Mouse (Mus musculus) right cerebral cortex, adult 2 months (tissue): ENCODE measurements at regions not wholly inside any gene's neighbourhood (a gene's known extent, or its start where the extent isn't known, plus 50 kb on each side); places are given as distances from the start of the nearest gene placed in this dataset.
"Not testable (repeated sequence)": the region's sequence is repeated elsewhere in the genome, so short reads cannot be mapped to it uniquely, and the experiment has no call there.

Experiments used
- DNase-seq, 2 experiments: peaks; one replicate each; pipeline ENCODE4 v3.0.0; 2021 to 2022; ENCODE audit warnings: low spot score in 2 of 2

GRCm38 (mm10) chr11:114484668-114484953 lies 183.7 kb upstream of the Rpl38 start:
- no peak for DNase-seq

DNA sequence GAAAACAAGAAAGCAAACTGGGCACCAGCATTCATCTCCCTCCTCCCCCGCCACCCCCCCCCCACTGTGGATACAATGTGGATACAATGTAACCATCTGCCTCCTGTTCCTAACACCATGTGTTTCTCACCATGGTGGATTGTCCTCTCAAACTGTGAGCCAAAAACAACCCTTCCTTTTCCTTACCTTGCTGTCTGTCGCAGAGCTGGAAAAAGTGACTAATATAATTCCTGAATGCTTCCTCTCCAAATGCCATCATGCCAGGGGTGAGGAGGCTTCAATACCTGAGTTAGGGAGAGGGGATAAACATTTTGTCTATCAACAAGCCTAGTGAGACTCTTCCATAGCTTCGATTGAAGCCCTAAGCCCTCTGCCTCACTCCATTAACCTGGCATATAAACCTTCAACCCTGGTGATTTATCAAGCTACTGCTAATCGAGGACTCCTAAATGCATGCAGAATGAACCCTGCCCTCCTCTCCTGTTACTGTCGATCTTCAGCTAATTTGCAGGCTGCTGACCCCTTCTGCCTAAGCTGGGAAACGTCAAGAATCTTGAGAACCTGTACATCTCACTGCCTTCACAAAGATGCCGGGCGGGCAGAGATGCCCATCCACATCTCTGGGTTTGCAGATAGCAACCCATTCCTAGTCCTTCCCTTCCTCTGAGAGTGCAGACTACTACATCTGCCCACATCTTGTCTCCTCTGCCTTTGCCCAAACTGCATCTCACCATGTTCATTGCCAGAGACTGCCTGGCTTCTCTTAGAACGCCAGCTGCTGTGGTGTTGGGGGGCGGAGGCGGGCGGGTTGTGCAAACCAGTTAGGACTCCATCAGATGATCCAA lies 184.3 kb upstream of the Rpl38 start:
- DNase-seq, result peak; percentile 29 to 39

DNA sequence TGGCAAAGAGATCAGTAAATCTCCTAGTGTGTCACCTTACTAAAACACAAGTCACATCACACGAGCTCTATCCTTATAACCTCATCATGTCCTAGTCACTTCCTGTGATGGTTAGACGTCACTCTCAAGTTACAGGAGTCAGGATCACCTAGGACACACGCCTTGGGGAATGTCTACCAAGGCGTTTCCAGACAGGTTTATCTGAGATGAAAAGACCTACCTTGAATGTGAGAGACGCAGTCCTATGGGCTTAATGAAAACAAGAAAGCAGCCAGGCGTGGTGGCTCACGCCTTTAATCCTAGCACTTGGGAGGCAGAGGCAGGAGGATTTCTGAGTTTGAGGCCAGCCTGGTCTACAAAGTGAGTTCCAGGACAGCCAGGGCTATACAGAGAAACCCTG lies 185.0 kb upstream of the Rpl38 start:
- DNase-seq, result not testable (repeated sequence)

- no peak for DNase-seq
These were observed 186.3 kb upstream of the Rpl38 start for GRCm38 (mm10) chr11:114482070-114482469.

- DNase-seq, result no peak
These were observed 187.3 kb upstream of the Rpl38 start for GRCm38 (mm10) chr11:114481037-114481436.

DNA sequence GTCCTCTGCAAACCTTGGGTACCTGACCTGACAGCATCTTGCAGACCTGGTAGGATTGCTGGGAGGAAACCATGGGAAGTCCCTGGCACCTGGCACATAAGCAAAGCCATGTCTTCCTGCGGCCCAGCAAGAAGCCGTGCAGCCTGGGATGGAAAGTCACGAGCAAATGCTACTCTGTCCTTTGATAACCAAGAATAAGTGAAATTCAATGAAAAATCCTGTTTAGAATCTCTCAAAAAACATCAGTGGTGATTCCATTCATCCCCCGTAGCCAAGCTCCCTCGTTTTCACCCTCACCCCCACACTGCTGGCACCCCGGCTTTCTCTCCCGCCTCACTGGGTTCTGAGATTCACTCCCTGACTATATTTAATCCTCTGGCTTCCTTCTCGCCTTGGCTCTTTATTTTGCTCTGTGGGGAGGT lies 188.2 kb upstream of the Rpl38 start:
- DNase-seq, result peak; percentile 46 to 63

GRCm38 (mm10) chr11:114478736-114479135 lies 189.6 kb upstream of the Rpl38 start:
- DNase-seq, result no peak

GRCm38 (mm10) chr11:114477365-114477764 lies 191.0 kb upstream of the Rpl38 start:
- no peak for DNase-seq

DNA sequence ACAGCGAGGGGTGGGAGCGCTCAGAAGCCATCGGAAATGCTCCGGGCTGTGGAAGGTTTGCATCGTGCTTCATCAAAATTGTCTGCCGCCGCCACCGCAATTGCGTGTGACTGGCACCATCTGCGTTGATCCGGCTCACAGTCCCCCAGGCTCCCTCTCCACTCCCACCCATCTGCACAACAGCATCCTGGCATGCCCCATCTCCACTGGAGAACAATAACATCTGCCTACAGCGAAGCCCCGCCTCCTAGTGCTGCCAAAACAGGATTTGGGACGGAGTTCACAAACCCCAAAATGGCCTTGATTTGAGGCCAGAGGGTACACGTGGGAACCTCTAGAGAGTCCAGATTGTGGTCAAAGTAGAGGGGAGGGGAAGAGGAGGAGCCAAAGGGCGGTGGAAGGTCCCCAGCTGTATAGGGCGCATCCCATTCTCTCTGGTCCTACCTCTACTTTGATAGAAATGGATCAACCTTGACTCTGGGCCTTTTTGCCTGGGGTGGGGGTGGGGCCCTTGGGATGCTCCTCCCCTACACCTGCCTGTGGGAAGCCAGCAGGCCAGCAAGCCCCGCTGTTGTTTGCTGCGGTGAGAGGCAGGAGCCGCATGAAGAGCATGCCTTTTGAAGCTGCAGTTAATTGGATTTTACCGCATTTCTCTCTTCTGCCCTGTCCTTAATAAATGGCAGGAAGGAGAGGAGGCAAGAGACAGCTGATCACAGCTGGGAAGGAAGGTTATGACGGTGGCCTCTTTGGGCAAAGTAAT lies 195.6 kb upstream of the Rpl38 start:
- DNase-seq, result peak; percentile 20 to 28

DNA sequence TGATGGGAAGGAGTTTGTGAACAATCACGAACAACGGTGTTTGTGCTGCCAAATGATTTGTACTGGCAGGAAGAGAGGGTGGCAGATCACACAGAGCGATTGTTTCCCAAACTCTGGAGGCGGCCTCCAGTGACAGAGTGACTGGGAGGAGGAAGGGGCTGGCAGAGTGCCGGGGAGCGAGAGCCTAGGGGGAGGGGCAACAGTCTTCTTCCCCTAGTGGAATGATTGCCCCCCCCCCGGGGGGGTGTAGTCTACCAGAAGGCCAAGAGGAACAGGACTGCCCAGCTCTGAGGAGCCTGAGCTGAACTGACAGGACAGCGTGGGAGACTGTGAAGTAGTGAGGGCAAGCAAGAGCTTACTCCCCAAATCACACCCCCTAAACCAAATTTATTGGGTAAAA lies 199.9 kb upstream of the Rpl38 start:
- peak; percentile 60 to 67 for DNase-seq

DNA sequence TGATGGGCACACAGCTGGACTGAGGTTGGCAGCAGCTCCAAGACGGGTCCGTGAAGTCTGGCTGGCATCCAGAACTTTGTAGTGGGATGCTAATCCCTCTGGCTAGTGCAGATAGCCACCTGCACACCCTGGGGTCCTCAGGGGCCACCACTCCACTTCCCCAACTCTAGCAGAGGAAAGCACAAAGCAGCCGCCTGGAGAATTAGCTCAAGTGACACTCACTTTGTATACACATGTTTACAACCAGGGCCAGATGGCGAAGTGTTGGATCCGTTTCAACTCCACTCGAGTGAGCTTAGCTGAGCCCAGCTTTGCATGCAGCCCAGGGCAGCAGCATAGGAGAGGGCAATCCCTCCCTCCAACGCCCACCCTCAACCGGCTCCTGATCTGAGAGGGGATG lies 200.5 kb upstream of the Rpl38 start:
- DNase-seq, result peak; percentile 65

DNA sequence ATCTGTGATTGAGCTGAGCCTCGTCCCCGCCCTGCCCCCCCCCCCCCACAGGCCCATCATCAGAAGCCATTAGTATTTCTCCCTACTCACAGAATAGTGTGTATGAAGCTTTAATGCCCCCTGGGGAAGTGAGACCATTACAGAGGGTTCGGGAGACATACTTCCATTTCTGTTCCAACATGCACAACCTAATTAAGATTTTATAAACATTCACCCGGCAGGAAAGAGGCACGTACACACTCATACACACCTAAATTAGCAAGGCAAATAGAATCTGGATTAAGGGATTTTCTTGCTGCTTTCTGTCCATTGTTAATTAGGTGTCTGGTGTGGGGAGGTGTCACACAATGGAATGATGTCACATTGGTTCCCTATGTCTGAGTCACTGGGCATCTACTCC lies 202.8 kb upstream of the Rpl38 start:
- DNase-seq, result no peak

DNA sequence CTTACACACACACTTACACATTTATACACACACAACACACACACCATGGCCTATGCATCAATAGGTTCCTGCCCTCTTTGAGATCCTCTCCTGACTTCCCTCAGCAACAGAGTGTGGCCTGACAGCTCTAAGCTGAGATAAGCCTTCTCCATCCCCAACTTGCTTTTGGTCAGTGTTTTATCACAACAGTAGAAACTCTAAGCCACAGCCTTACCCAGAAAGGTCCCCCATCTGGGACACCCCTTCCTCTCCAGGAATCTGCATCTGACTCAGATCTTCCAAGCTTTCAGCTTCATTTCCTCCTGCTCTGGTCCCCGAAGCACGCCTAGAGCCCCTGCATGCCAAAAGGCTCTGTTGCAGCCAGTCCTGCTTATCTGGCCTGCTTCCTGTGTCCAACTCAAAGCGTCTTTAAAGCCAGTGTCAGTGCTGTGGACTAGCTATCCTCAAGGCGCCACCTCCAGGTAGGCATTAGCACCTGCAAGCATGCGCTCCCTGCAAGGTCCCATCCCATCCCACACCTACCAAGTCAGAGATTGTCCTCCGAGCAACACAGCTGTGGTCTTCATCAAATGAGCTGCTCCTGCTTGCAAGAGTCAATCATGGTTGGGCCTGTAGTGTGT lies 205.5 kb upstream of the Rpl38 start:
- no peak for DNase-seq

DNA sequence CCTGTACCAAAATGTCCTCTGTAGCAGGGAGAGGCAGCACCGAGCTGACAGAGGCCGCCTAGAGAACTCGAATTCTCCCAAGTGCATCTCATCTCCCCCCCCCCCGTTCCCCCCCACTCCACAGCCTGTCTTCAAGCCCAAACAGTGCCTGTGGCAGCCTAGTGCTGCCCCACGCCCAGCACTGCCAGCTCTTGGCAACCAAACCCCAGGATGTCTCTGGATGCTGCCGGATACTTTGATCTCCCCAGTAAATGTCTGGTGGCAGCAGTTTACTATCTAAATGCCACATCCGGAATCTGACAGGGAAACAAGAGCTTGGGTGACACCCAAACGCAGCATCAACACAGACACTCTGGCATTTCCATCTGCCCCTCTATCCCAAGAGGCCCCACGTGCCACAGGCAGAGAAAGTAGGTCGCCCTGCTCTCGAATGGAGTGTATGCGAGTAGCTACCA lies 213.4 kb upstream of the Rpl38 start:
- no peak for DNase-seq

GRCm38 (mm10) chr11:114448776-114449401 lies 219.4 kb upstream of the Rpl38 start:
- peak; percentile 59 to 69 for DNase-seq

DNA sequence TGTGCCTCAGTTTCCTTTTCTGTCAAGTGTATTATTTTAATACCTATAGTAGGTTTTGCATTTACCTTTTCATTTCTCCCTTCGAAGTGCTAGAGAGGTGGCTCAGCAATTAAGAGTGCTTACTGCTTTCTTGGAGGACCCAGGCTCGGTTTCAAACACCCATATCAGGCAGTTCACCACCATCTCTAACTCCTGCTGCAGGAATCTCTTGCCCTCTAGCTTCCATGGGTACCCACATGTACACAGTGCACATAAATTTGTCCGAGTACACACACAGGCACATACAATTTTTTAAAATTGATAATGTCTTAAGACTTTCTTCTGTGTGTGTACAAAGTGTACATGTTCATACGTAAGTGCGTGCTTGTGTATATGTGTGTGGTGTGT lies 220.9 kb upstream of the Rpl38 start:
- DNase-seq, result no peak

DNA sequence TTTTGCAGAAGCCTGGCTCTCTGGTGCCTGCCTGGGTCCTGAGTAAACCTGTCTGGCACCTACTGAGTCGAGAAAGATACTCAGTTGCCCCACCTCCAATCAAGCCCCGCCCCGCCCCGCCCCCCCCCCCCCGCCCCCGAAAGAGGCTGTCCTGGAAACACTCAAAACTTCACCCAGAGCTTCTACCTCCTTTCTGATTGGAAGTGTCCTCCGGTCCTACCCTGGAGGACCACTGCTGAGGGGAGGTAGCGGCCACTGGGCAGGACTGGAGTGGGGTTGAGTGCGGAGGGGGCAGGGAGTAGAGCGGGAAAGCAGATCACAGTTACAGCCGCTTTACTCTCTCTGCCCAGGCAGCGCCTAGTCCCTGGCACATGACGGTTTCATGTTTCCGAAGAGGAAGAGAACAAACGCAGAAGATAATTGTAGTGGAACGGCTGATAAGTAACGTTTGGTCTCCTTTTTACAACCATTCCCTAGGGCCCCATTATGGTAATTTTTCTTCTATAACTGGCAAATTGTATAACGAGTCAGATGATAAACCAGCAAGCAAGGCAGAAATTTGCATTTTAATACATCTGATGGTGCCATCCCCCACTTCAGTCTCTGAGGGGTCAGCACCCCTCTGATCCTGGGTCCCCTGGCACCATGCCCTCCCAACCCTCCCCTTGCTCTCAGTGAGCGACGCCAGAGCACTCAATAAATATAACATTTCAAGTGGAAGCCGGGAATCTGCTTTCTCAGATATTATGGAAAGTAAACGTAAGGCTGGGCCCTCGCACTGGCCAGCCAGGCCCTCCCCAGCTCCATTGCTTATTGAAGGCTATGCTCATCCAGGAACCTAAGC lies 221.5 kb upstream of the Rpl38 start:
- DNase-seq, result no peak

DNA sequence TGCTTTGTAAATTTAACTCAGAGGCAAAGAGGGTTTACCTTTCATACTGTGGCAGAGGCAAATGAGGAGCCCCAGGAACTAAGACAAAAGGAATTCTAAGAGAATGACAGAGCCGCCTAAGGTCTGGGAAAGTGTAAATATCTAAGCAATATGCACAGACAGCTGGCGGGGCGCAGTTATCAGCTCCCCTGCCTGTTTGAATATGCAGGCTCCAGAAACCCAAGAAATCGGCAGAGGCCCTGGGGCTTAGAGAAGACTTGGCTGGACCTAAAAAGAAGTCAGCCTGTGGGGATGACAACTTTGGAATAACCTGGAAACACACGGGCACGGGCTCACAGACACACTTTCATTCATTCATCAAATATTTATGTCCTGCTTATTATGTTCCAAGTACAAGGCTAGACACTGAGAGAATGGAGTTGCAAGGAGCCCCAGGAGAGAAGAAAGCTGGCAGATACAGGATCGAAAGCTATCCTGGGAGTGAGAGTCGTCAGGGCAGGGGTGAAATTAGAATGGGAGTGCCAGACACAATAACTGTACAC lies 222.2 kb upstream of the Rpl38 start:
- DNase-seq, result no peak

DNA sequence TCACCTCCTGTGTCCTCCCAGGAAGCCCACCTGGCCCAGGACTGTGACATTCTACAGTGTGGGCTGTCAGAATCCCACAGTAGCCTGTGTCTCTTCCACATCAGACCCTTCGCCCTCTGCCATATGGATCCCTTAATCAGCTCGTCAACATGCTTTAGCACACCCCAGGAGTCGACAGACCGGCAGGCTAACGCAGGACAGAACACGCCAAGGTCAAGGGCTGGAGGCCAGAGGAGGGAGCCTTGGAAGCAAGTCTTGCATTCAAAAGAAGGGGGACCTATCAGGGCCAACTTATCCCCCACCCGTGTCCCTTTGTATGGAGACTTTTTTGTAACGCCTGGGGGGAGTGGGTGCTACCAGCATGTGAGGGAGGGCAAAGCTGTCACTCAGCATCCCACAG lies 224.1 kb upstream of the Rpl38 start:
- DNase-seq, result no peak

GRCm38 (mm10) chr11:114443444-114443843 lies 224.9 kb upstream of the Rpl38 start:
- no peak for DNase-seq

GRCm38 (mm10) chr11:114439314-114439713 lies 229.0 kb upstream of the Rpl38 start:
- DNase-seq, result no peak
